Mouse (Mus musculus): ENCODE measurements at regions not wholly inside any gene's neighbourhood (a gene's known extent, or its start where the extent isn't known, plus 50 kb on each side); places are given as distances from the start of the nearest gene placed in this dataset.

DNA sequence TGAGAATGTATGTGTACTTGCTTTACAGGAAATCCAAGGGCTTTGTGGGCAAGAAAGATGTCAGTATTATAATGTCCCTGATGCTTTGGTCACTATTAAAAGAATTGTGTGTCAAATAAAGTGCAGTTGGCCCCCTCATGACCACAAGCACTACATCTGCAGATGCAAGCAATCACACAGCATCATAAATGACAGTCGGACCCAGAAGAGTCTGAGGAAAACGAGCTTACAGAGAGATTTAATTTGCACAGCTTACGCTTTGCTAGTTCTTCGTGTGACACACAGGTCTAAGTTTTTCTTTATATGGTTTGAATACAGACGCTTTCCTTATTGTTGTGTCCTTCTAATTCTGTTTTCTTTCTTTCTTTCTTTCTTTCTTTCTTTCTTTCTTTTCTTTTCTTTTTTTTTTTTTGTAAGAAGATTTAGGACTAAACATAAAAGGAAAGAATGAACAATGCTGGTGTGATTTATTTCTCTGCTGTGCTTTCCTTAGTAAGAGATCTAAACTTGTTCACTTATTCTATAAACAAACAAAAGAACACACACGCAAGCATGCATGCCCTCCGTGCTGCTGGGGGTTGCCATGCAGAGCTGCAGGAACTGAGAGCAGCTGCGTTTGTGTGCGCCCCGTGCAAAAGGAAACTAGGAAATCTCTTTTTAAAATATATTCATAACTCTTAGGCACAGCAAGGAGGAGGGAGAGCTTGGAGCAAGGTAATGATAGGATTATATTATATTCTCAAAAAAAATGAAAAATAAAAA lies 112.6 kb upstream of the Ccser1 start:
- TF ChIP-seq CTCF (conservative IDR thresholded peaks at IDR 0.05; ENCODE audit: insufficient read depth, insufficient read length, low read depth, low read length) (no peak), POLR2A (IDR thresholded peaks at IDR 0.05; ENCODE audit: low read depth, low read length) (no peak)

All from kidney, adult 2 months (tissue).